9 mouse cellular contexts compared by ENCODE assay signal in genomic region chr16:8806703-8807102, GRCm38 (mm10). TPM values are rescaled to one million over a fixed set of nuclear protein-coding genes. Genes with fewer than 3 reads are reported as not detected.
A peak's percentile ranks its signal among the peaks of the same experiment; 100 is the strongest.
DNase-seq lines count a peak whose midpoint lies in the region; ATAC-seq and TF ChIP-seq lines count a peak whose summit lies in the region.
"Had no signal": no experiment of that assay in that cellular context is flagged by ENCODE, and none has a peak within 500 bp of the region (broad histone marks: within the 10 kb centered on the region; RNA-seq: fewer than 3 reads in every experiment).

No protein-coding gene starts in this region.

- peak; percentile 27 to 46 for DNase-seq in adrenal gland, adult 18-20 months (ENCODE audit: low spot score in 2 of 2)
- DNase-seq in adrenal gland, postnatal 4 days (ENCODE audit: low spot score in 2 of 2): no peak
- DNase-seq in left cerebral cortex, adult 2 months (ENCODE audit: extremely low spot score in 1 of 2, low spot score in 2 of 2): no peak
- no peak for DNase-seq in left cerebral cortex, postnatal 36 days (ENCODE audit: low spot score in 2 of 2)
- DNase-seq in liver, embryonic 13.5 days: peak; percentile 57
- peak; percentile 55 to 82 for DNase-seq in spleen, postnatal 4 days (ENCODE audit: low spot score in 2 of 2)
- no peak for DNase-seq in frontal cortex, postnatal 14 days (ENCODE audit: low spot score in 2 of 2)

- TF ChIP-seq CTCF in left cerebral cortex, adult 2 months (IDR thresholded peaks at IDR 0.05): peak; percentile 64
- peak; percentile 32; the same call in 1 of the 2 replicates for TF ChIP-seq CTCF in bone marrow macrophage, adult 2 months (IDR thresholded peaks at IDR 0.05; ENCODE audit: low read depth, low read length)

- H3K9me3 ChIP-seq in liver, embryonic 13.5 days (replicated peaks): no peaks in the 10 kb centered on the region
- H3K9me3 ChIP-seq: heart, embryonic 15.5 days had no signal

- H3K4me1 ChIP-seq in bone marrow macrophage, adult 2 months (ENCODE audit: control insufficient read depth, insufficient read depth, low read length): peaks cover 12% of the 10 kb centered on the region
- peaks cover 25% of the 10 kb centered on the region for H3K4me1 ChIP-seq in liver, embryonic 13.5 days (replicated peaks)
- H3K4me1 ChIP-seq: heart, embryonic 15.5 days had no signal

- H3K36me3 ChIP-seq in liver, embryonic 13.5 days: no peaks in the 10 kb centered on the region
- H3K36me3 ChIP-seq: heart, embryonic 15.5 days had no signal

- H3K9ac ChIP-seq in liver, embryonic 13.5 days: no peak overlapping the region
- H3K9ac ChIP-seq: heart, embryonic 15.5 days had no signal

- no peak overlapping the region for H3K4me3 ChIP-seq in left cerebral cortex, adult 2 months
- no peak overlapping the region for H3K4me3 ChIP-seq in bone marrow macrophage, adult 2 months (ENCODE audit: insufficient read depth, low read length)
- no peak overlapping the region for H3K4me3 ChIP-seq in liver, embryonic 13.5 days (replicated peaks)
- H3K4me3 ChIP-seq: heart, embryonic 15.5 days had no signal

- no peak for ATAC-seq in liver, embryonic 13.5 days (ENCODE audit: low read depth)

- no peak for TF ChIP-seq POLR2A in bone marrow macrophage, adult 2 months (IDR thresholded peaks at IDR 0.05; ENCODE audit: borderline replicate concordance, low read depth, low read length)

- H3K27me3 ChIP-seq in liver, embryonic 13.5 days: peaks cover 3% of the 10 kb centered on the region; the same call in 1 of the 2 replicates
- H3K27me3 ChIP-seq: heart, embryonic 15.5 days had no signal

- WGBS in liver, embryonic 13.5 days (ENCODE audit: insufficient replicate concordance): 18% methylated on average over 4 of the region's 4 CpGs

- intact Hi-C loops in left cerebral cortex, adult 2 months (cut with DNase I): loop anchor here (1.0 kb wide), 1 partner anchor 63 kb away; no protein-coding TSS in a partner anchor
- intact Hi-C loops in left cerebral cortex, postnatal 36 days (cut with DNase I): loop anchor here (2.0 kb wide), 1 partner anchor 62 kb away; no protein-coding TSS in a partner anchor

- no peak overlapping the region for H3K4me2 ChIP-seq in liver, embryonic 13.5 days
- H3K4me2 ChIP-seq: heart, embryonic 15.5 days had no signal

- no peak overlapping the region for H3K27ac ChIP-seq in left cerebral cortex, adult 2 months
- no peak overlapping the region for H3K27ac ChIP-seq in bone marrow macrophage, adult 2 months (ENCODE audit: insufficient read depth, low read depth, low read length)
- H3K27ac ChIP-seq in liver, embryonic 13.5 days: no peak overlapping the region
- H3K27ac ChIP-seq: heart, embryonic 15.5 days had no signal

RNA-seq across cellular contexts. Expression of gene Usp7, which starts 14.6 kb away (rescaled TPM):
- 100 to 1,000 TPM; 109 to 126 TPM for total RNA-seq in adrenal gland, adult 18-20 months (2021)
- 100 to 1,000 TPM; 142 to 178 TPM for total RNA-seq in adrenal gland, postnatal 4 days (2021)
- 100 to 1,000 TPM; 167 to 182 TPM for total RNA-seq in left cerebral cortex, adult 2 months (2021)
- total RNA-seq in left cerebral cortex, postnatal 36 days (2021): 100 to 1,000 TPM; 134 to 175 TPM
- 61.2 and 65.5 TPM in 2 replicates for polyA plus RNA-seq in bone marrow macrophage, adult 2 months (2012; ENCODE audit: insufficient read depth, insufficient read length, missing spikeins)
- polyA plus RNA-seq in liver, embryonic 13.5 days (2015; fragmentation: Nextera tagmentation; extraction: Ambion mirVana): 26.5 and 26.8 TPM in 2 replicates

RNA-seq across cellular contexts. Expression of gene 1810013L24Rik, which starts 23.2 kb away (rescaled TPM):
- 10 to 100 TPM; 81.9 to 86.4 TPM for total RNA-seq in adrenal gland, adult 18-20 months (2021)
- 10 to 100 TPM; 80.3 to 82.8 TPM for total RNA-seq in adrenal gland, postnatal 4 days (2021)
- 100 to 1,000 TPM; 111 TPM for total RNA-seq in left cerebral cortex, adult 2 months (2021)
- 100 to 1,000 TPM in 1 of 2 experiments, 10 to 100 TPM in 1; 98.2 to 105 TPM for total RNA-seq in left cerebral cortex, postnatal 36 days (2021)
- 49.7 and 54.4 TPM in 2 replicates for polyA plus RNA-seq in bone marrow macrophage, adult 2 months (2012; ENCODE audit: insufficient read depth, insufficient read length, missing spikeins)
- 14.0 and 14.6 TPM in 2 replicates for polyA plus RNA-seq in liver, embryonic 13.5 days (2015; fragmentation: Nextera tagmentation; extraction: Ambion mirVana)

Comparison
In these comparisons a context has a peak if more than half of its experiments do, and no peak if none do; other contexts are left out.
1. DNase-seq: peak in adrenal gland, adult 18-20 months (2 of 2), liver, embryonic 13.5 days (single experiment) and spleen, postnatal 4 days (2 of 2); none in adrenal gland, postnatal 4 days (0 of 2), left cerebral cortex, adult 2 months (0 of 2), left cerebral cortex, postnatal 36 days (0 of 2) and frontal cortex, postnatal 14 days (0 of 2).